Mouse (Mus musculus) stomach, postnatal 0 days (tissue): ENCODE data around the gene Lemd1. TPM values are rescaled to one million over a fixed set of nuclear protein-coding genes. Genes with fewer than 3 reads are reported as not detected.

Source experiments
- ATAC-seq: fragments of 200-750 bp; cut with Nextera tagmentation; 2 replicates; pipeline ENCODE4 v1.8.0; 2017; ENCODE audit not compliant: low FRiP score, low TSS enrichment
- DNase-seq: peaks from one replicate; pipeline ENCODE4 v3.0.0-alpha.2; 2016; ENCODE audit warnings: low spot score
- H3K27ac ChIP-seq: fragments of 300-500 bp; sonication (generic); replicated peaks from 2 replicates; pipeline ENCODE4 v1.5.1; 2014; ENCODE audit warnings: mild to moderate bottlenecking, control low read depth
- H3K27me3 ChIP-seq: fragments of 300-500 bp; sonication (generic); 2 replicates; pipeline ENCODE4 v1.6.1; 2014; ENCODE audit warnings: low read length; ENCODE audit not compliant: control insufficient read depth, insufficient read depth
- H3K36me3 ChIP-seq: fragments of 300-500 bp; sonication (generic); 2 replicates; pipeline ENCODE4 v1.6.1; 2014; ENCODE audit warnings: low read length, mixed read lengths; ENCODE audit not compliant: control insufficient read depth, insufficient read depth
- H3K4me1 ChIP-seq: fragments of 300-500 bp; sonication (generic); replicated peaks from 2 replicates; pipeline ENCODE4 v1.6.1; 2014; ENCODE audit warnings: antibody characterized with exemption; ENCODE audit not compliant: control insufficient read depth, insufficient read depth
- H3K4me2 ChIP-seq: fragments of 300-500 bp; sonication (generic); replicated peaks from 2 replicates; pipeline ENCODE4 v1.6.1; 2014; ENCODE audit warnings: low read depth, mild to moderate bottlenecking, control low read depth, moderate library complexity
- H3K4me3 ChIP-seq: fragments of 300-500 bp; sonication (generic); 2 replicates; pipeline ENCODE4 v1.5.1; 2014; ENCODE audit warnings: low read depth, low read length, control low read depth
- H3K9ac ChIP-seq: fragments of 300-500 bp; sonication (generic); 2 replicates; pipeline ENCODE4 v1.6.1; 2014; ENCODE audit warnings: mild to moderate bottlenecking, low read length, control low read depth, mixed read lengths
- H3K9me3 ChIP-seq: fragments of 300-500 bp; sonication (generic); 2 replicates; pipeline ENCODE4 v1.6.1; 2016; ENCODE audit warnings: low read length; ENCODE audit not compliant: control insufficient read depth
- CTCF ChIP-seq: IDR thresholded peaks from 2 replicates; pipeline ENCODE4 v1.5.1; 2016; ENCODE audit warnings: antibody characterized with exemption, low read depth, mild to moderate bottlenecking, moderate library complexity
- EP300 ChIP-seq: optimal IDR thresholded peaks from 2 replicates; pipeline ENCODE3; 2016; ENCODE audit warnings: antibody characterized with exemption
- WGBS: fragments of 180-500 bp; shearing (Covaris S2); extraction: QIAGEN DNeasy Blood & Tissue Kit; methylation state at CpG from one replicate; pipeline ENCODE4 v1.1.7; 2014; 5-methylcytosine and 5-hydroxymethylcytosine counted together
- polyA plus RNA-seq: library from polyadenylated mRNA; unstranded; fragments of >200 nt; fragmentation: Nextera tagmentation; extraction: Ambion mirVana; gene quantifications from 2 replicates; pipeline ENCODE4 v1.2.1, GENCODE M21; 2015

Gene Lemd1
- polyA plus RNA-seq, 1 experiment from 2014 or later = 0.30 TPM

DNA sequence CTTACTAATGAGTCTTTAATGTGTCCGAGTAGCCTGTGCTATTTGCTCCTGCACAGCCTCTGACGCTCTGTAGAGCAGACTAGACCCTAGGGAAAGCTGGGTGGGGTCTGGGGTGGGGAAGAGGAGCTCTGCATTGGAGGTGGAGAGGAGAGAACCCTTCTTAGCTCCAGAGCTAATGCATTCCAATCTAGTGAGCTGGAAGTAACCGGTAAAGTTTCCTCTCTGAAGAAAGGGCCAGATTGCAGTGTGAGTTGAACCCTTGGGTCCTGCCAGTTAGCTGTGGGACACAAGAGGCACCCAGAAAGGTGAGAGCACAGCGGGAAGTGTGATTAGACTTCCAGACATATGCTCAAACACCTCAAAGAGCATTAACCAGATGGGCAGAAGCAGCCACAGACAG is 100.5 kb downstream of the Lemd1 start:
- WGBS = 43% methylated on average over 4 of the region's 4 CpGs

DNA sequence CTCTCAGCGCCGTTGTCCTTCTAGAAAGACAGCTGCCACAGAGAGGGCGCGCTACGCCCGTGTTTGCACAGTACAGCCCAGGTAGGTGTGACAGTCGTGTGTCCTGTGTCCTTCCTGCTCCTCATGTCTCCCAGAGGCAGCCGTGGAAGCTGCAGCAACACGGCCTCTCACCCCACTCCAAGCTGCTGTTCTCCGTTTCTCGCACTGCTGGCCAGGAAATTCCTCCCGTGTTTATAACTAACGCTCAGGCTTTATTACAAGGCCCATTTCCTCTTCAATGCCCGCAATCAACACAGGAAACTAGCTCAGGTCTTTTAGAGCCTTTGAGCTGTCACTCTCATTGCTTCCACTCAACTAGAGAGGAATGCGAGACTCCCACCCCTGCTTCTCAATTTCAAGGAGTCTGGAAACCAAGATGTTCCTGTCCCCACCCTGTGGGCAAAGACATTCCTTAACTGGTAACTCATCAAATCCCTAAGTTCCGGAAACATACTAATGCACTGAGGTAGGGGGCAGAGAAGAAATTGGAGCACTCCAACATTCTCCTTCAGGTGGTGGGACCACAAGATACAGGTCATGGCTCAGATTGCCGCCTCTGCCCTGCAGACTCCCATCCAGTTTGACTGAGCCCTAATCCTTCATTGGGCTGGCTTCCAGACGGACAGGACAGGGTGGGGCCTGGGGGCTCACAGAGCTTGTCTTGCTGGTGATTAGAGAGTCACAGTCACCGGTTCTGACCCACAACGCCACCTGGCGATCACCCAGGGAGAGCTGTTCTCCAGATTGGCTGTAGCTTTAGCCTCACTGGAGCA is 101.3 kb downstream of the Lemd1 start:
- Histone ChIP-seq H3K4me2 (no peak overlapping the region), H3K27ac (peak overlapping the region; percentile 45; the same call in 1 of the 2 replicates)

More for the DNA sequence above, 100.5 kb downstream of the Lemd1 start:
- no peaks in the 10 kb centered on the region for H3K27me3 ChIP-seq
- no peaks in the 10 kb centered on the region for H3K36me3 ChIP-seq
- peaks cover 5% of the 10 kb centered on the region; the same call in 1 of the 2 replicates for H3K4me1 ChIP-seq
- no peak for TF ChIP-seq CTCF
- TF ChIP-seq EP300 = no peak
- H3K9me3 ChIP-seq = no peaks in the 10 kb centered on the region
- no peak overlapping the region for H3K4me2 ChIP-seq
- no peak overlapping the region for H3K27ac ChIP-seq
- H3K9ac ChIP-seq = no peak overlapping the region
- no peak overlapping the region for H3K4me3 ChIP-seq
- DNase-seq (no peak), ATAC-seq (no peak)

DNA sequence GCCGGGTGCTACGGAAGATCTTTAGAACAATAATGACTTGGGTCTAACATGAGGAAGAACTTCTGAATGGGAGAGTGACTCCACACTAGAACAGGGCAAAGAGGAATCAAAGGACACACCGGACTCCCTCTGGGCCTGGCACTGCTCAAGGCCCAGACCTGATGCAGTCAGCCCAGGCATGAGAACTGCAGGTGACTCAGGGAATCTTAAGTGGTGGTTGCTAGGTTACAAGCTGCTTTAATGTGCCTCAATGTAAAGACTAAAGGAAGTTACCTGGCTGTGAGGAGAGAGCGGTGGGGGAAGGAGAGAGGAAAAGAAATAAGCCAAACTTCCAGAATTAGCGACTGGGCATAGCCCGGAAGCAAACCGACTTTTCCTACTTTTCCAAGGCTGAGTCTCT is 104.3 kb downstream of the Lemd1 start:
- H3K4me2 ChIP-seq = no peak overlapping the region
- DNase-seq (no peak), ATAC-seq (no peak)
- no peaks in the 10 kb centered on the region for H3K9me3 ChIP-seq
- no peak overlapping the region for H3K9ac ChIP-seq
- peaks cover 10% of the 10 kb centered on the region; the same call in 1 of the 2 replicates for H3K4me1 ChIP-seq
- whole genome bisulfite sequencing = 76% methylated on average over 7 of the region's 7 CpGs
- TF ChIP-seq EP300 (no peak), CTCF (no peak)
- H3K27ac ChIP-seq = no peak overlapping the region
- H3K27me3 ChIP-seq = no peaks in the 10 kb centered on the region
- H3K36me3 ChIP-seq = no peaks in the 10 kb centered on the region
- no peak overlapping the region for H3K4me3 ChIP-seq

More for the DNA sequence above, 101.3 kb downstream of the Lemd1 start:
- H3K4me3 ChIP-seq = no peak overlapping the region
- 33% methylated on average over 21 of the region's 21 CpGs for WGBS
- H3K4me1 ChIP-seq = peaks cover 5% of the 10 kb centered on the region; the same call in 1 of the 2 replicates
- H3K36me3 ChIP-seq = no peaks in the 10 kb centered on the region
- peak; percentile 45 for DNase-seq
- TF ChIP-seq EP300 = no peak
- peak; percentile 63 for TF ChIP-seq CTCF
- H3K9me3 ChIP-seq = no peaks in the 10 kb centered on the region
- H3K27me3 ChIP-seq = no peaks in the 10 kb centered on the region
- H3K9ac ChIP-seq = no peak overlapping the region
- no peak for ATAC-seq

DNA sequence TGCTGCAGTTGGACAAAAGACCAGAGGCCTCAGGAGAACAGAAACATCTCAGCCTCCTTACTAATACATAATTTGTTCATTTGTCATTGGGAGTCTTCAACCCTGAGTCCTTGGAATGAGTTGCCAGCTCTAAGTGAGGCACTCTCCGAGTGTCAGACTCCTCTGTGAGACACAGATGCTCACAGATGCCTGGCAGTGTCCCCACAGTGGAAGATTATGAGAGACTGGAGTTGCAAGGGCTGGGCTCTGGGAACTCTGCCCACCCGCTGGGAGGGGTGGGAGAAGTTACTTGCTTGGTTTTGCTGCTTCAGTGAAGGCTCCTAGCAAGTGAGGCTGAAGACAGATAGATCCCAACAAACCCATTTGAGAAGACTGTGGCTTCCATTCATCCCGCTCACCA is 104.8 kb downstream of the Lemd1 start:
- no peaks in the 10 kb centered on the region for H3K36me3 ChIP-seq
- 59% methylated on average over 3 of the region's 3 CpGs for WGBS
- no peak overlapping the region for H3K27ac ChIP-seq
- DNase-seq = no peak
- no peak for TF ChIP-seq EP300
- no peak for TF ChIP-seq CTCF
- H3K9me3 ChIP-seq = no peaks in the 10 kb centered on the region
- no peaks in the 10 kb centered on the region for H3K27me3 ChIP-seq
- no peak for ATAC-seq
- H3K9ac ChIP-seq = no peak overlapping the region
- no peak overlapping the region for H3K4me3 ChIP-seq
- peaks cover 10% of the 10 kb centered on the region; the same call in 1 of the 2 replicates for H3K4me1 ChIP-seq
- no peak overlapping the region for H3K4me2 ChIP-seq

DNA sequence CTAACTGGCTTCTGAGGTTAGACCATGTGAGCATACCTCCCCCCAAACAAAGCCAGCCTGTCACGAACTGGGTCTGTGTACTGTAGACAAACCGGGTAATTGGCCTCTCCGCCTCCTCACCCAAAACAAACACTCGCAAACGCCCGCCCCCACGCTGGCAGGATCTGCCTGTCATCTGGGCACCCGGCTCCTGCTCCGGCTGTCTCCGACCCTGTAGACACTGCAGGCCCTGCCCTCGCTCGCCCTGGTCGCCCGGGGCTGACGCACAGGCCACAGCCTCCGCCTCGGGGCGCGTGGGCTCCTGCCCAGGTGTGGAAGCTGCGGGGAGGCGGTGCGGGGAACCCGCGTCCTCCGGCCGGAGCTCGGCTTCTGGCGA is 107.2 kb downstream of the Lemd1 start, which contains the start of gene Klhdc8a:
Gene Klhdc8a (plus strand): TSS at position 202 of the 376 bp plus-strand sequence.
- Histone ChIP-seq H3K4me3 (peak within 1 kb of the TSS; percentile 52), H3K9ac (peak within 1 kb of the TSS; percentile 56), H3K4me1 (0 out of 2 replicates have a peak, but pooled peaks cover 5% of the 10 kb centered on the region), H3K27ac (no peak within 1 kb of the TSS), H3K36me3 (no peaks in the 10 kb centered on the region), H3K27me3 (no peaks in the 10 kb centered on the region), H3K9me3 (no peaks in the 10 kb centered on the region), H3K4me2 (peak within 1 kb of the TSS; percentile 95)
- ATAC-seq (peak; percentile 46), DNase-seq (peak; percentile 69)
- WGBS = 3% methylated on average over 24 of the region's 28 CpGs
- no peak for TF ChIP-seq CTCF
- no peak for TF ChIP-seq EP300
